Mouse (Mus musculus) myocyte (in vitro differentiated cells): ENCODE measurements around the gene Mctp1. TPM values are rescaled to one million over a fixed set of nuclear protein-coding genes. Genes with fewer than 3 reads are reported as not detected.

ENCODE experiments used
- H3K27me3 ChIP-seq: one replicate; pipeline ENCODE4 v1.6.1; 2011; ENCODE audit not compliant: control insufficient read depth, insufficient read depth, insufficient read length
- H3K36me3 ChIP-seq: one replicate; pipeline ENCODE4 v1.6.1; 2011; ENCODE audit not compliant: control insufficient read depth, insufficient read depth
- H3K4me2 ChIP-seq: one replicate; pipeline ENCODE4 v1.6.1; 2011; ENCODE audit warnings: low read depth, control low read depth
- H3K4me3 ChIP-seq: one replicate; pipeline ENCODE4 v1.5.1; 2011; ENCODE audit warnings: mild to moderate bottlenecking, control low read depth, moderate library complexity
- H3K79me2 ChIP-seq: one replicate; pipeline ENCODE4 v1.6.1; 2011; ENCODE audit not compliant: control insufficient read depth, insufficient read depth
- H3ac ChIP-seq: one replicate; pipeline ENCODE4 v1.6.1; 2011; ENCODE audit not compliant: control insufficient read depth, insufficient read length
- CEBPB ChIP-seq: IDR thresholded peaks from 2 replicates; pipeline ENCODE4 v1.6.1; 2011; ENCODE audit warnings: mild to moderate bottlenecking, moderate library complexity; ENCODE audit not compliant: poor library complexity, insufficient read depth, severe bottlenecking
- E2F4 ChIP-seq: IDR thresholded peaks from one replicate; pipeline ENCODE4 v1.6.1; 2011; ENCODE audit warnings: mild to moderate bottlenecking, control low read depth, moderate library complexity; ENCODE audit not compliant: insufficient read depth
- MAX ChIP-seq: IDR thresholded peaks from one replicate; pipeline ENCODE4 v1.6.1; 2011; ENCODE audit warnings: low read depth, mild to moderate bottlenecking, control low read depth
- MYOD1 ChIP-seq, 3 experiments: IDR thresholded peaks; one replicate each; pipeline ENCODE4 v1.6.1; 2011; ENCODE audit warnings: control low read depth in 2 of 3, low read depth in 2 of 3, mild to moderate bottlenecking in 2 of 3, moderate library complexity in 1 of 3; ENCODE audit not compliant: insufficient read length in 2 of 3, control insufficient read depth in 1 of 3
- MYOG ChIP-seq, 3 experiments: IDR thresholded peaks; one replicate each; pipeline ENCODE4 v1.6.1; 2011; ENCODE audit warnings: control low read depth in 2 of 3, low read depth in 2 of 3, mild to moderate bottlenecking in 2 of 3; ENCODE audit not compliant: insufficient read length in 2 of 3, control insufficient read depth in 1 of 3, insufficient read depth in 1 of 3
- POLR2A ChIP-seq: IDR thresholded peaks from one replicate; pipeline ENCODE4 v1.6.1; 2011; ENCODE audit warnings: low read depth, mild to moderate bottlenecking, control low read depth, moderate library complexity; ENCODE audit not compliant: insufficient read length
- POLR2AphosphoS2 ChIP-seq: IDR thresholded peaks from one replicate; pipeline ENCODE4 v1.6.1; 2011; ENCODE audit warnings: low read depth, control low read depth; ENCODE audit not compliant: insufficient read length
- REST ChIP-seq: IDR thresholded peaks from one replicate; pipeline ENCODE4 v1.6.1; 2011; ENCODE audit warnings: mild to moderate bottlenecking, control low read depth, moderate library complexity; ENCODE audit not compliant: insufficient read depth, insufficient read length
- SRF ChIP-seq: IDR thresholded peaks from one replicate; pipeline ENCODE4 v1.6.1; 2011; ENCODE audit warnings: low read depth; ENCODE audit not compliant: control insufficient read depth, insufficient read length
- TCF12 ChIP-seq: IDR thresholded peaks from one replicate; pipeline ENCODE4 v1.6.1; 2011; ENCODE audit warnings: mild to moderate bottlenecking, control low read depth; ENCODE audit not compliant: poor library complexity, insufficient read depth, severe bottlenecking
- TCF3 ChIP-seq: IDR thresholded peaks from one replicate; pipeline ENCODE4 v1.6.1; 2011; ENCODE audit warnings: low read depth, control low read depth; ENCODE audit not compliant: insufficient read length
- USF1 ChIP-seq: IDR thresholded peaks from one replicate; pipeline ENCODE4 v1.6.1; 2011; ENCODE audit warnings: low read depth, mild to moderate bottlenecking, control low read depth, moderate library complexity
- polyA plus RNA-seq: library from polyadenylated mRNA; unstranded; fragments of >200 nt; fragmentation: generic; extraction: Trizol; gene quantifications from one replicate; pipeline ENCODE4 v1.2.1, GENCODE M21; 2012; ENCODE audit warnings: missing spikeins

Gene Mctp1
- polyA plus RNA-seq, 1 experiment = 0.67 TPM

DNA sequence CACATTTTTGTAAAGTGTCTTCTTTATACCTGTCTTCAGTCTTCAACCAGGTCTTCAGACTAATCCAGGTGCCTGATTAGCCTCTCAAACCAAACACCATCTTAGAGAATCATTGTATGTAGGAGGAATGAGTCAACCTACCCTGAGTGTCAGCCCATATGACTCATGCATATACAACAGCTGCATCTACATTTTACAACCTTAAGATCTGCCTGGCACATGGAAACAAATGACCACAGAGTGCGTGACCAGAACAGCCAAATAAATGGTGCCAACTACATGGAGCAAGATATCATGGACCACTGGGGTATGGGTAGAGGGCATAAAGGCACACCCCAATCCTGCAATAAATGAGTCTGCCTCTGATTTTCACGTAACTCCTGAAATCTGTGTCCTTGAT, 131.6 kb downstream of the Mctp1 start:
- Histone ChIP-seq H3K4me3 (no peak overlapping the region), H3K36me3 (no peaks in the 10 kb centered on the region), H3ac (no peak overlapping the region), H3K79me2 (no peaks in the 10 kb centered on the region), H3K4me2 (no peak overlapping the region), H3K27me3 (no peaks in the 10 kb centered on the region)
- TF ChIP-seq CEBPB (no peak), MYOD1 (IDR thresholded peaks at IDR 0.05; ENCODE audit: control insufficient read depth in 1 of 3, insufficient read length in 2 of 3, low read depth in 2 of 3) (peak in 1 of 3 experiments; percentile 55)

- Histone ChIP-seq H3K79me2 (no peaks in the 10 kb centered on the region), H3ac (no peak overlapping the region), H3K36me3 (no peaks in the 10 kb centered on the region), H3K27me3 (no peaks in the 10 kb centered on the region), H3K4me2 (no peak overlapping the region), H3K4me3 (no peak overlapping the region)
- TF ChIP-seq TCF3 (no peak), MAX (no peak), MYOD1 (IDR thresholded peaks at IDR 0.05; ENCODE audit: control insufficient read depth in 1 of 3, insufficient read length in 2 of 3, low read depth in 2 of 3) (no peak), POLR2AphosphoS2 (no peak), REST (no peak), CEBPB (no peak), SRF (no peak), TCF12 (no peak), MYOG (IDR thresholded peaks at IDR 0.05; ENCODE audit: control insufficient read depth in 1 of 3, insufficient read depth in 1 of 3, insufficient read length in 2 of 3, low read depth in 2 of 3) (no peak), USF1 (no peak)
These were observed 138.8 kb downstream of the Mctp1 start for GRCm38 (mm10) chr13:76523170-76523569.

- Histone ChIP-seq H3K4me2 (no peak overlapping the region), H3K36me3 (no peaks in the 10 kb centered on the region), H3K79me2 (no peaks in the 10 kb centered on the region), H3K4me3 (no peak overlapping the region), H3ac (no peak overlapping the region), H3K27me3 (no peaks in the 10 kb centered on the region)
- TF ChIP-seq USF1 = no peak
- no peak for TF ChIP-seq POLR2A
- no peak for TF ChIP-seq POLR2AphosphoS2
- no peak for TF ChIP-seq MYOD1 (IDR thresholded peaks at IDR 0.05; ENCODE audit: control insufficient read depth in 1 of 3, insufficient read length in 2 of 3, low read depth in 2 of 3)
- TF ChIP-seq TCF3 = no peak
- no peak for TF ChIP-seq MYOG (IDR thresholded peaks at IDR 0.05; ENCODE audit: control insufficient read depth in 1 of 3, insufficient read depth in 1 of 3, insufficient read length in 2 of 3, low read depth in 2 of 3)
- no peak for TF ChIP-seq MAX
- TF ChIP-seq CEBPB = no peak
- TF ChIP-seq TCF12 = no peak
- no peak for TF ChIP-seq E2F4
These were observed 143.0 kb downstream of the Mctp1 start for GRCm38 (mm10) chr13:76527326-76527725.

- Histone ChIP-seq H3K4me3 (no peak overlapping the region), H3ac (no peak overlapping the region), H3K27me3 (no peaks in the 10 kb centered on the region), H3K4me2 (no peak overlapping the region), H3K79me2 (no peaks in the 10 kb centered on the region), H3K36me3 (no peaks in the 10 kb centered on the region)
- no peak for TF ChIP-seq MYOG (IDR thresholded peaks at IDR 0.05; ENCODE audit: control insufficient read depth in 1 of 3, insufficient read depth in 1 of 3, insufficient read length in 2 of 3, low read depth in 2 of 3)
- no peak for TF ChIP-seq MAX
- no peak for TF ChIP-seq POLR2A
- no peak for TF ChIP-seq TCF12
- TF ChIP-seq CEBPB = no peak
- no peak for TF ChIP-seq MYOD1 (IDR thresholded peaks at IDR 0.05; ENCODE audit: control insufficient read depth in 1 of 3, insufficient read length in 2 of 3, low read depth in 2 of 3)
- TF ChIP-seq USF1 = no peak
- TF ChIP-seq TCF3 = no peak
- no peak for TF ChIP-seq REST
These were observed 143.4 kb downstream of the Mctp1 start for GRCm38 (mm10) chr13:76527751-76528150.

GRCm38 (mm10) chr13:76529915-76530314, 145.6 kb downstream of the Mctp1 start:
- Histone ChIP-seq H3K79me2 (no peaks in the 10 kb centered on the region), H3ac (no peak overlapping the region), H3K4me3 (no peak overlapping the region), H3K27me3 (no peaks in the 10 kb centered on the region), H3K4me2 (no peak overlapping the region), H3K36me3 (no peaks in the 10 kb centered on the region)
- TF ChIP-seq USF1 (no peak), POLR2A (no peak), REST (no peak), MAX (no peak), TCF12 (no peak)
